Mouse (Mus musculus) naive thymus-derived CD4-positive, alpha-beta T cell, adult 2 months (primary cell): Measurements from ENCODE around the gene 1700069L16Rik.
A peak's percentile ranks its signal among the peaks of the same experiment; 100 is the strongest.

Source experiments
- DNase-seq: peaks from one replicate; pipeline ENCODE4 v3.0.0-alpha.2; 2011; ENCODE audit warnings: low read depth

The 1700069L16Rik gene

DNA sequence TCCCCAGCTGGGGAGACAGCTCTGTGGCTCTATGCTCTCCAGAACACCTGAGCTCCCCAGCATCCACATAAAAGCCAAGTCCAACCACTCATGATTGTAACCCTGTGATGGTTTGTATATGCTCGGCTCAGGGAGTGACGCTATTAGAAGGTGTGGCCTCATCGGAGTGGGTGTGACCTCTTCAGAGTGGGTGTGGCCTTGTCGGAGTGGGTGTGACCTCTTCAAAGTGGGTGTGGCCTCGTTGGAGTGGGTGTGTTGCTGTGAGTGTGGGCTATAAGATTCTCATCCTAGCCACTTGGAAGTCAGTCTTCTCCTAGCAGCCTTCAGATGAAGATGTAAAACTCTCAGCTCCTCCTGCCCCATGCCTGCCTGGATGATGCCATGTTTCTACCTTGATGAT lies 37.1 kb downstream of the 1700069L16Rik start:
- DNase-seq = no peak

DNA sequence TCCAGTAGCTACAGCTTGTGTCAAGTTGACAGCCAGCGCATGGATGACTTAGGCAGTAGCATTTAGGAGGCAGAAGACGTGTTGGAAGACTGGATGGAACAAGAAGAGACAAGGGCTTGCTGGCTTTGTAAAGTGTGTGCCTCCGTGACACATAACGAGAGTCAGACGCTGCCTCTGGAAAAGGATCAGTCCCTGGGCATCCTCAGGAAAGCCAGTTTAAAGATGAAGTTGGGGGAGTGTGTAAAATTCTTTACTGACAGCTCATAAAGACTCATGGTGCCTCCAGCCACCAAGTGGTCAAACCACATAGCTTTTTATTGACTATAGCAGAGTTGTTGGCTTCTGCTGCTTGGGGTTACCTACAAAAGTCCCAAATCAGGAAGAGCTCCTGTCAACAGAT lies 39.1 kb downstream of the 1700069L16Rik start:
- DNase-seq = no peak

DNA sequence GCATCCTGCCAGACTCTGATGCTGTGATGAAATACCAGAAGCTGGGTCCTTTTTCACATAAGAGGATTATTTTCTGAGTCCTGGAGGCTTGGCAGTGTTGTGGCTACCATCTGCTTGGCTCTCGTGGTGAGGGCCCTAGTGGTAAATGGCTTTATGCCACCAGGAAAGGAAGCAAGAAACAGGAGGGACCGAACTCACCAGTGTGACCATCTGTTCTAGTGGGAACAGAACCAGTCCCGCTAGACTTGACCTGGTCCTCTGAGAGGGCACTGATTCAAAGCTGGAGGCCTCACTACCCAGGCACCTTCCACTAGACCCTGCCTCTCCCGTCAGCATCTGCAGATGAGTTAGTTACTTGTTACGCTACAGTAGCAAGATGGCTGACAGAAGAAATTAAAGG lies 41.3 kb downstream of the 1700069L16Rik start:
- no peak for DNase-seq

DNA sequence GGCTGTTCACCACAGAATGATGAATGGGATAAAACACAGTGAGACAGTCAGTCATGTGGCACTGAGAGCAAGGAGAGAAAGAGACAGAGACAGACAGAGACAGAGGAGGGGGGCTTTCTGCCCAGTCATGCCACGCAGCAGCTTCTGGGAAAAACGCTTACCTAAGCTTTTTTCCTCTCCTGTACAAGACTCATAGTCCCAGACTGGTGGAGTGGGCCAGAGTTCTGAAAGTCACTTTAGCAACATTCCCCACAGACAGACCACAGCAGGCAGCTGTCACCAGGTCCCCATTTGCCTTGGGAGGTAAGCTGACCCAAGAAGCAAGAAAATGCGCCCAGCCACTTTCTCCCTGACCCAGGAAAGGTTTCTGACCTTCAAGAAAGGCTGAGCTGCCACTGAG lies 42.1 kb downstream of the 1700069L16Rik start:
- no peak for DNase-seq

DNA sequence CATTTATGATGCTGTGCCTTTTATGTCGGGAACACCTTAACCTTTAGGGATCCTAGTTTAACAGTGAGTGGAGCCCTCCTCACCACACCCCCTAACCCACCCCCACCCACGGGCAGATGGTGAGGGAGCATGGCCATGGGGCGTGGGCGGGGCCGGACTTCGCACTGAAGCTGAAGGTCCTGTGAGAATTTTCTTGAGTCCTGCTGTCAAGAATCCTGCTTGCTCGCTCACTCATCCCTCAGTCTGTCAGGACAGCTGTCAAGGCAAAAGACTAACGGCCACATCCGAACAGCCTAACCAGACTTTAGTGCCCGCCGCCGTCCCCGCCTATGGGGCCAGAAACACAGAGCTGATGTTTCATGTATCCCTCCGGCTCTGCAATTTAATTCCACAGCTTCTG lies 43.4 kb downstream of the 1700069L16Rik start:
- DNase-seq = no peak

DNA sequence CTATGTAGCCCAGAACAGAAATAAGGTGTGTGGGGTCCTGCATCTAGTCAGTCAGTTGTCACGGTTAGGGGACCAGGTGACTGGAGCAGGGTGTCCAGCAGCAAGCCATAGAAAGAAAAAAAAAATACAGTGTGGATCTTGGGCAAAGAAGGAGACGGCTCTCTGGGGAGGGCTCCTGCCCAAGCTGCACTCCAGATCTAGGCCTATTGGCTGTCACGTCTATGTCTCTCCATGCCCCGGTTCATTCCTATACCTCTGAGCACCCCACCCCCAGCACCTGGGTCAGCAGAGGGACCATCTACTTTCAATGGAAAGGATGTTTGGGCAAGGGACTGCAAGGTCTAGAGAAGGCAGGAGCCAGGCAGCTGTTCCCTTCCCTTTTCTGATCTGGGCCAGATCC lies 45.1 kb downstream of the 1700069L16Rik start:
- DNase-seq = no peak

DNA sequence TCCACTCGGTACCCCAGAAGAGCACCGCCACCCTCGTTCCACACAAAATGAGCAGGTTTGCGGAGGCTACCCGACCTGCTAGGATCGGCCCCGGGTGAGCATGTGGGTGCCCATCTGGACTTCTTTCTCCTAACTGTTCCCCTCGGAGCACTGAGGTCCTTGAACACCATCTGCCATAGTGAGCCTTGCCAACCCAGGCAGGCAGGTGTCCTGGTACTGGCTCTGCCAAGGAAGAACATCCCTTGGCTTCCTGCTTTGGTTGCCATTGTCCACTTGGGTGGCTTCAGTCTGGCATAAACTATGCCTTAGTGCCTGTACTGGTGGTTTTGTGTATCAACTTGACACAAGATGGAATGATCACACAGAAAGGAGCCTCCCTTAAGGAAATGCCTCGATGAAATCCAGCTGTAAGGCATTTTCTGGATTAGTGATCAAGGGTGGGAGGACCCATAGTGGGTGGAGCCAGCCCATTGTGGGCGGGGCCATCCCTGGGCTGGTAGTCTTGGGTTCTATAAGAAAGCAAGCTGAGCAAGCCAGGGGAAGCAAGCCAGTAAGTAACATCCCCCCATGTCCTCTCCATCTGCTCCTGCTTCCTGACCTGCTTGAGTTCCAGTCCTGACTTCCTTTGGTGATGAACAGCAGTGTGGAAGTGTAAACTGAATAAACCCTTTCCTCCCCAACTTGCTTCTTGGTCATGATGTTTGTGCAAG lies 45.7 kb downstream of the 1700069L16Rik start:
- no peak for DNase-seq

DNA sequence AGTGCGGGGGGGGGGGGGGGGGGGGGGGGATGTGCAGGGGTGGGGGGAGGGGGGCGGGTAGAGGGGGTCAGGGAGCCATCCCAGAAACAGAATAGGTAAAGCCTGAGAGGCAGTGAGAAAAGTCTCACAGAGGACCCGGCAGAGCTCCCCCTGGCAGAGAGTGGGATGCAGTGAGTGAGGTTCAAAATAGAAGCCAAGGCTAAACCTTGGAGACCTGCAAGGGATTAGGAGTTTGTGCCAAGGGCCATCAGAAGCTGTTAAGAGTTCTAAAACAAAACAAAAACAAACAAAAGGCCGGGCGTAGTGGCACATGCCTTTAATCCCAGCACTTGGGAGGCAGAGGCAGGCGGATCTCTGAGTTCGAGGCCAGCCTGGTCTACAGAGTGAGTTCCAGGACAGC lies 47.0 kb downstream of the 1700069L16Rik start:
- no peak for DNase-seq

DNA sequence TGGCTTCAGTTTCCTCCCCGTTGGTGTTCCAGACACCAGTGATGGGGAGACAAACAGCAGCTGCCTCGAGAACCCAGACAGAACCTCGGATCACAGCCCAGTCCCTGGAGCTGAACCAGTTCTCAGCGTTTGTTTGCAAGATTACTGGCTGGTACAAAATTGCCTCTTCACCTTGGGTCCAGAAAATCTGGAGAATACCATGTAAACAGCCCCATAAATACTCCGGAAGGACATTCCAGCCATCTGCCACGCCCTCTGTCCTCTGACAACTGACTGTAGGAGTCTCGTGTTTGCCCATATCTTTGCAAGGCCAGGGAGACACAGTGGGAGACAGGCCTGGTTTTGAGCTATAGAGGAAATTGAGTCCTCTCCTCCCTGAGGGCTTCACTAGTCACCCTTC lies 49.7 kb downstream of the 1700069L16Rik start:
- DNase-seq = no peak

DNA sequence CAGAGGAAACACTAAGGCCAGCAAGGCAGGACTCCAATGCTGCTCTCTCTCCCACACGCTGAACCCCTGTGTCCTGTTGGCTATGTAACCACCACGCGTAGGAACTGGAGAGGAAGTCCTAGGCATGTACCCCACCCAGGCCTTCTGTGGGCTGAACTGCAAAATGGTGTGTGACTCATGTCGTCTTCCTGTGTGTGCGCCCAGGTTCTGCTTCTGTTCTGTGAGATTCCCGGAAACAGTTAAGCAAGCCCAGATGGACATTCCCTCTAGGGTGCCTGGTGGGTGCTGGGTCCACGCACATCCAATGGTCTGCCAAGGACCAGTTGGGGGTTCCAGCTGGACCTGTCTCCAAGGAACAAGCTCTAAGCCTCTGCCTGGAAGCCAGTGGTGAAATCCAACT lies 52.1 kb downstream of the 1700069L16Rik start:
- DNase-seq = peak; percentile 26

DNA sequence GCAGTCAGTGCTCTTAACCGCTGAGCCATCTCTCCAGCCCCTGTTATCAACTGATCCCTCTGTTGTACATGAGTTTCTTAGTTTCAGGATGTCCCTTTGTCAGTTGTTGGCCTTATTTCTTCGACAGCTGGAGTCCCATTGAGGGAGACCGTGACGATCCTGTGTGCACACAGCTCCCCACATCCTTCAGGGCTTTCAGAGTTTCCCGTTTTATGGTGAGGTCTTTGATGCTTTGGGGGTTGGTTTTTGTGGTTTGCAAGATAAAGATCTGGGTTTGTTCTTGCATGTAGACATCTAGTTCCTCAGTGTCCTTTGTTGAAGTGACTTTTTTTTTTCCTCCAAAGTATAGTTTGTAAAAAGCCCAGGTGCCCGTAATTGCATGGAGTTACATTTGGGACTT lies 54.0 kb downstream of the 1700069L16Rik start:
- DNase-seq = peak; percentile 73

DNA sequence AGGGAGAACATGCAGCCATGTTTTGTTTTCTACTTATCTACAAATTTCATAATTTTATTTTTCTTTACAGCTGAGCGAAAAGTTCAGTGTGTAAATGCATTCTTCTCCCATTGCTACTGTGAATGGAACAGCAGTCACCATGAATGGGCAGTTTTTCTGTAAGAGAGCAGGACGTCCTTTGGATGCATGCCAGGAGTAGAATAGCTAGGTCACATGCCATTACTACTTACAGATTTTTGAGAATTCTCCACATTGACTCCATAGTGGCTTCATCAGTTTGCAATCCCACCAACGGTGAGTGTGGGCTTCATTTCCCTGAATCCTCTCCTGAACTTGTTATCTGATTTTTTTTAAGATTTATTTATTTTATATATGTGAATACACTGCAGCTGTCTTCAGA lies 54.5 kb downstream of the 1700069L16Rik start:
- DNase-seq = no peak

DNA sequence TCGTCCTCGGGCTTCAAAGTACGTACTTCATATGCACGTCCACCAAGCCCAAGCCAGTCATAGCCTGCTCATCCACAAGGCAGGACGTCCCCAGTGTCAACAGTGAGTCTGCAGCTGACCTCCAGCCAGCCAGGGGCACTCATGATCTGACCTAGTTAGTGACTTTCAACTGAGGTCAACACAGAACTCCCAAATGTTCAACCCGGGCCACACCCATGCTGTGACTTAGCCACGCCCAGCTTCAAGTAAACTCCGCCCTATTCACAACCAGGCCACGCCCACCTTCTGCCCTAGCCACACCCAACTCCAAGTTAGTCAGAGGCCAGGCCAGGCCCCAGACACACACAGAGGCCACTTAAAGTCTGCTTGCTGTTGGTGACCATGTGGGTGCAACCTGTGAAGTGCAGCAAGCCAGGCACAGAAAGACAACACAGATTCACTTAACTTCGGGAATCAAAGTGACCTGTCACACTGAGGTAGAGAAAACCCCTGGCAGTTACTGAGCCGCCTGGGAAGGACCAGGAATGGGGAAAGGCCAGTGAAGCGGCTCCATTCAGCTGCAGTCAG lies 59.9 kb downstream of the 1700069L16Rik start:
- no peak for DNase-seq

DNA sequence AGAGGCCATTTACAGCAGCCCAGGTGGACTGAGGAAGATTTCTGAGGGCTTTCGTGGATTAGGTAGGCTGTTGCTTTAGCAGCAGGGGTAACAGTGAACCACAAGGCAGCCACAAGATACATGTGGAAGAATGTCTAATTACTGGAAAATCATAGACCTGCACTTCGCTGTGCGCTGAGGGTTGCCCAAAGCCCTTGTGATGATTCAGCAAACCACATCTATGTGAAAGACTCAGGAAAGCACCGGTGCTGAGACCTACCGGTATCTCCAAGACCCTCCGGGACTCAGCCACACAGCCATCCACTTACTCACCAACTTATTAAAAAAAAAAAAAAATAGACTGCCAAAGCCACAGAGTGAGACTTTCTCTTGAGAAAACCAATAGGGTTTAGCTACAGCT lies 60.4 kb downstream of the 1700069L16Rik start:
- DNase-seq = no peak

DNA sequence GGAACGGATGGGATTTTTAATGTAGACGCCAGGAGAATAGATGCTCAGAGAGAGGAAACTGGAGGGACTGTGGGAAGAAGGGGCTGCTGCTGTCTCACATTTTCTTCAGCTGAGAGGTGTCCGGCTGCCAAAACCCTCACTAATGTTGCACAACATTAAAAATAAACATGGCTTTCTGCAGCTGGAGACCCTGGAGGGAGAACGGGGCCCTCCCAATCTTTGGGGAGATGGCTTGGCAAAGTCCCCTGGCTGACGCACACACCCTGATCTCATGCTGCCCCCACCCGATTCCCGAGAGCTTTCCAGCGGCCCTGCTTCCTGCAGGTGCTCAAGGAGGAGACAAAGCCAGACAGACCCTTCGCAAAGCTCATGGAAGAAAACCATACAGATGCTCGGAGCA lies 63.7 kb downstream of the 1700069L16Rik start:
- no peak for DNase-seq

DNA sequence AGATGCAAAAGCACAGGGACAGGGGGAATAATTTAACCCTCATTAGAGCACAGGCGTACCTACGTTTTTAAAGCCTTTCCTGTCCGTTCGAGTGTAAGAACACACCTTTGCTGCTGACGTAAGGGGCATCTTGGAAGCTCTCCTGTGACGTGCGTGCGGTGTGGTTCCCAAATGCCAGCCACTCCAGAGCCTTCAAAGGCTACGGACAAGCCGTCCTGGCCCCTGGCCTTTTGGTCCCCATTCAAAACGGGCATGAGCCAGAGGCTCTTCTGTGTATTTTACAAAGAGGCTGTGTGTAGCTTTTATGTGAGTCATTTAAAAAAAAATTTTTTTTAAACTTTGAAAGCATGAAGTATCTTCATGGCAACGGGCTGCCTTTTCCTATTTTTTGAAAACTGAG lies 69.8 kb downstream of the 1700069L16Rik start:
- no peak for DNase-seq

DNA sequence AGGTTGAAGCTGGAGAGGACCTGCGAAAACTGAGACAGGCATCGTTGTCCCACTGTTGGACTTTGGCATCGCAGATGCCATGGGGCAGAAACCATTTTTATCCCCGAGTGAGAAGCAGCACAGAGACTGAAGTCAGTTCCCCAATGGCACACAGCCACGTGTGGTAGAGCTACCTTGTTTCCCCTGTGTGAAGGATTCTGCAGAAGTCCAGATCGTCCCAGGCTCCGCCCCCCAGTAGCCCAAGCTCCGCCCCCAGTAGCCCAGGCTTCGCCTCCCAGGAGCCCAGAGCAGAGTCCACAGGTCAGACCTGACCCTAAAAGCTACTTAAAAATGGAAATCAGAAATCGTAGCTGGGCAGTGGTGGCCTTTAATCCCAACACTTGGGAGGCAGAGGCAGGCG lies 70.4 kb downstream of the 1700069L16Rik start:
- DNase-seq = no peak

DNA sequence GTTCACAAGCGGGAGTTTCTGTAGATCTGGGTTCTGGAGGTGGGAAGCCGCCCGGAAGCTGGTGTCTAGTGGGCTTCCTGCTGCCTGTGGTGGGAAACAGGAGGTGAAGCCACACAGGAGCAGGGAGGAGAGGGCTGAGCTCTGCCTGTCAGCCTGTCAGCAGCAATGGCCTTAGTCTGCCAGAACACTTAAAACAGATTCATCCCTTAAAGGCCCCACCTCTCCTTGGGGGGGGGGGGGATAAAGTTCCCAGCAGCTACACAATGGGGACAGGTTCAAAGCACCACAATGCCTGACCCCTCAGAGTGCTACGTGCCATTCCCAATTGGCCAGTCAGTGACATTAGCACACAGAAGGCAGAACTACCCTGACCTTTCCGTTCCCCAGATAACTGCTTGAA lies 72.4 kb downstream of the 1700069L16Rik start:
- DNase-seq = no peak

DNA sequence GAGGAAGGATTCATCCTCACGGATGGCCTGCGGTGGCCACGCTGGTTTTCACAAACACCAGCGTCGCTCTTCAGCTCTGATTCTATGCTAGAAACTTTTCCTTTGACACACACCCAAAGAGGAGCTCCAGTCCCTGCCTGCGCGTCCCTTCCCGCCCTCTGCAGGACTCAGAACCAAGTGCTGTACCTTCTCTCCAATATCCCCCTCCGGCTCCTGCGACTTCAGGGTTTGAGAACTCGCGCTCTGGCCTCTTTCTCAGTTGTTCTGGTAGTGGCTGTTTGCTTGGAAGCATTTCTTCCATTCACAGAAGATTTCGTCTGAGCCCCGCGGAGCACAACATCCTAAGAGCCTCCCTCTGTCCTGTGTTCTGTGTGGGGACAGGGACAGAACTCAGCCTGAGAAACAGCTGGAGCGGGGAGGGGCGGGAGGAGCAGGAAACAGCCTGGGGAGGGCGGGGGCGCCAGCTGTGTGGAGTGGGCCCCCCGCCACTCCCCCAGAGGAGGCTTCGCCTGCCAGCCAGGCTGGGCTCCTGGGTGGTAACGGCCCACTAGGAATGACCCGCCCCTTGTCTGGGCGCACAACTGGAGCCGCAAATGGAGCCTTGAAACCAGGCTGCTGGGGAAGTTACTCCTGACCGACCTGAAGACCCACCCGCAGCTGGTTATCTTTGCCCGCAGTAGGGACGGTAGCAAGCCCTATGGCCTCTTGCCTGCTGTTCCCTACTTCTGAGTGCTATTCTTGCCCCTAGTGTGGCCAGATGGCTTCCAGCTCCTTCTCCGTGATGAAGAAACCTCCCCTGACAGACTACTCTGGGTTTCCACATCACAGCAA lies 74.3 kb downstream of the 1700069L16Rik start, which contains the start of gene Cmklr1:
Cmklr1 (minus strand) TSS at position 392 of the 831 bp plus-strand sequence.
- no peak for DNase-seq

DNA sequence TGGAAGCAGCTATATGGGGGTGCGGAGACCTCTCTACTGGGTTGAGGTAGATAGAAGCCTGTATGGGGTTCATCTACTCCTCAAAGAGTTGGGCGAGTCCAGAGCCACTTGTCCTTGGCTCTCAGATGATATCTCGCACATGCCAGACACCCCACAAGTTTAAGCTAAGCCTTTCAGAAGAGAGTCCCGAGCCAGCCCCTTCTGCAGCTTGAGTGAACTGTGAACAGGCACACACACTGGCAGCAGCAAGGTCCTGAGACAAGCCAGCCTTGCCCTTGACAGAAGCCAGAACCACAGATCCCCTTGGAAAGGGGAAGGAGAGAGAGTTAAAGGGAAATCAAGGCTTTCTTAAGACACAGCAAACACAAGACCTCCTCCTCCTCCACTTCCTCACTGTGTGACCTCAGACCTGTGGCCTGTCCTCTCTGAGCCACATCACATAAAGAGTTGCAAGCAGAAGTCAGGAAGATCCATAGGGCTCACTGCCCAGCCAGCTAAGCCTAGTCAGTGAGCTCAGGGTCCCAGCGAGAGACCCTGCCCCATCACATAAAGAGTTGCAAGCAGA lies 75.8 kb downstream of the 1700069L16Rik start:
- DNase-seq = no peak

DNA sequence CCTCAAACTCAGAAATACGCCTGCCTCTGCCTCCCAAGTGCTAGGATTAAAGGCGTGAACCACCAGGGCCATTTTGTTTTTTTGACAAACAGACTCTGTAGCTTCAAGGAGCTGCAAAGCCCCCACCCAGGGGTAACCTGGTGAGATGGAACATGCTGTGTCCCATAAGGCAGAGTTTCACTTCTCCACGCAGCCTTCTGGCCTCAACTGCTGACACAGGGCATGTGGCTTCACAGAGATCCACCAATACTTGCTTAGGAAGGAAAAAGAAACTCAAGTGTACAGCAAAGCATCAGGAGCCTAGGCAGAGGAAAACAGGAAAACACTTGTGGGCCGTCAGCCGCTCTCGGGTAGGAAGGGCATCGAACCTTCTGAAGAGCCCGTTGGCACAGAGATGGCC lies 77.4 kb downstream of the 1700069L16Rik start:
- no peak for DNase-seq

DNA sequence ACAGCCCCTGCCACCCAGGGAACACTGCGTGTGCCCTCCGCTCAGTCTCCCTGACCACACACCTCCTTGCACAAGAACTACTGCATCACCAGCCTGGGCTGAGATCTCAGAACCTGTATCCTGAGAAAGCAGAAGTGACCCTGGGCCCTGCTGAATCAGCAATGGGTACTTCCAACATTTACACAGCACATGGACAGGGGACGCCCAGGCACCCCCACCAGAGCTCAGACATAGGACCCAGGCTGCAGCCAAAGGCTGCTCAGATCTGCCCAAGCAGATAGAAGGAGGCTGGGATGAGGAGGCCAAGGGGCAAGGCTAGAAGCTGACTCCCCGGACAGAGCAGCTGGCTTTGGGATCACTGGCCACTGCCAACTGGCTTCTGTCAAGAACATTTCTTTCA lies 80.1 kb downstream of the 1700069L16Rik start:
- no peak for DNase-seq
